ENCODE assay signal across 8 mouse cellular contexts in genomic region chr16:97462481-97463181, GRCm38 (mm10). TPM values are rescaled to one million over a fixed set of nuclear protein-coding genes. Genes with fewer than 3 reads are reported as not detected.
DNase-seq lines count a peak whose midpoint lies in the region; ATAC-seq and TF ChIP-seq lines count a peak whose summit lies in the region.

Gene Mx1 (minus strand): TSS chr16:97462907.

- in situ Hi-C loops in CH12.LX (cut with MboI; ENCODE audit: low pct_ligation_motif_present, low pct_unique_long_range_greater_than_20kb, low sequenced_read_pairs) = no loop called here

- H3K9me3 ChIP-seq in heart, embryonic 12.5 days (replicated peaks) = peaks cover 6% of the 10 kb centered on the region
- no peaks in the 10 kb centered on the region for H3K9me3 ChIP-seq in heart, embryonic 10.5 days
- no peaks in the 10 kb centered on the region for H3K9me3 ChIP-seq in CH12.LX (replicated peaks; ENCODE audit: low read length)
- H3K9me3 ChIP-seq in forebrain, embryonic 16.5 days (ENCODE audit: control insufficient read depth, low read length) = no peaks in the 10 kb centered on the region
- 0 out of 2 replicates have a peak, but pooled peaks cover 8% of the 10 kb centered on the region for H3K9me3 ChIP-seq in megakaryocyte, embryonic 14.5 days

- no peak within 1 kb of the TSS for H3K4me2 ChIP-seq in heart, embryonic 12.5 days
- H3K4me2 ChIP-seq in CH12.LX (ENCODE audit: insufficient read depth, low read depth, poor library complexity, severe bottlenecking) = peak within 1 kb of the TSS; percentile 77
- no peak within 1 kb of the TSS for H3K4me2 ChIP-seq in forebrain, embryonic 16.5 days (ENCODE audit: low read length)

- H3K79me2 ChIP-seq in CH12.LX (replicated peaks; ENCODE audit: control insufficient read depth, extremely low read depth, insufficient read depth, poor library complexity, severe bottlenecking) = no peaks in the 10 kb centered on the region

- peak; percentile 63 for TF ChIP-seq POLR2A in CH12.LX (IDR thresholded peaks at IDR 0.05; ENCODE audit: low read depth, low read length)

- no peaks in the 10 kb centered on the region for H3K4me1 ChIP-seq in heart, embryonic 12.5 days (replicated peaks)
- H3K4me1 ChIP-seq in heart, embryonic 10.5 days = no peaks in the 10 kb centered on the region; the same call in 1 of the 2 replicates
- peaks cover 33 to 60% of the 10 kb centered on the region in 2 experiments for H3K4me1 ChIP-seq in CH12.LX (ENCODE audit: control insufficient read depth in 1 of 2, insufficient read depth in 2 of 2)
- H3K4me1 ChIP-seq in forebrain, embryonic 16.5 days (replicated peaks; ENCODE audit: control insufficient read depth, insufficient read depth, low read length) = no peaks in the 10 kb centered on the region
- H3K4me1 ChIP-seq in megakaryocyte, embryonic 14.5 days = peaks cover 74% of the 10 kb centered on the region

- TF ChIP-seq CTCF in CH12.LX (conservative IDR thresholded peaks at IDR 0.05 in 1 of 2, IDR thresholded peaks at IDR 0.05 in 1 of 2; ENCODE audit: low read depth in 2 of 2, low read length in 2 of 2) = no peak

- dilution Hi-C loops in CH12.LX (cut with MboI; ENCODE audit: extremely low pct_ligation_motif_present, extremely low pct_unique_long_range_greater_than_20kb, low sequenced_read_pairs) = no loop called here

- H3K4me3 ChIP-seq in heart, embryonic 12.5 days = no peak within 1 kb of the TSS
- no peak within 1 kb of the TSS for H3K4me3 ChIP-seq in heart, embryonic 10.5 days
- H3K4me3 ChIP-seq in CH12.LX (replicated peaks in 1 of 3; ENCODE audit: low read depth in 2 of 3, low read length in 2 of 3, poor library complexity in 1 of 3) = no peak within 1 kb of the TSS
- H3K4me3 ChIP-seq in forebrain, embryonic 16.5 days (replicated peaks; ENCODE audit: low read length) = no peak within 1 kb of the TSS
- peak within 1 kb of the TSS; percentile 73 for H3K4me3 ChIP-seq in megakaryocyte, embryonic 14.5 days (replicated peaks)

- 39% methylated on average over 4 of the region's 4 CpGs for WGBS in heart, embryonic 12.5 days
- WGBS in heart, embryonic 10.5 days = 47% methylated on average over 4 of the region's 4 CpGs
- 31% methylated on average over 4 of the region's 4 CpGs for WGBS in forebrain, embryonic 16.5 days

- H3K27me3 ChIP-seq in heart, embryonic 12.5 days (replicated peaks) = 0 out of 2 replicates have a peak, but pooled peaks cover 6% of the 10 kb centered on the region
- no peaks in the 10 kb centered on the region for H3K27me3 ChIP-seq in heart, embryonic 10.5 days (ENCODE audit: insufficient read depth, poor library complexity, severe bottlenecking)
- H3K27me3 ChIP-seq in CH12.LX (replicated peaks) = no peaks in the 10 kb centered on the region
- no peaks in the 10 kb centered on the region for H3K27me3 ChIP-seq in forebrain, embryonic 16.5 days (replicated peaks; ENCODE audit: control insufficient read depth, insufficient read depth, low read length)
- peaks cover 2% of the 10 kb centered on the region for H3K27me3 ChIP-seq in megakaryocyte, embryonic 14.5 days (replicated peaks)

- TF ChIP-seq RAD21 in CH12.LX (IDR thresholded peaks at IDR 0.05; ENCODE audit: low read depth, low read length) = no peak

- DNase-seq in heart, embryonic 10.5 days (ENCODE audit: low spot score) = no peak
- peak; percentile 88 for DNase-seq in CH12.LX (ENCODE audit: extremely low read depth)
- DNase-seq in urinary bladder, adult 18-20 months (ENCODE audit: low spot score in 2 of 2) = no peak
- no peak for DNase-seq in cerebellum, adult 9-11 months
- no peak for DNase-seq in cerebellum, adult 11 months

- no peak within 1 kb of the TSS for H3K9ac ChIP-seq in heart, embryonic 12.5 days
- H3K9ac ChIP-seq in CH12.LX (ENCODE audit: insufficient read depth, low read depth) = no peak within 1 kb of the TSS
- H3K9ac ChIP-seq in forebrain, embryonic 16.5 days (replicated peaks; ENCODE audit: low read depth, low read length) = no peak within 1 kb of the TSS

- peak; percentile 55; the same call in 1 of the 2 replicates for ATAC-seq in heart, embryonic 12.5 days (ENCODE audit: insufficient number of reproducible peaks, low FRiP score)
- peak; percentile 45; the same call in 1 of the 2 replicates for ATAC-seq in forebrain, embryonic 16.5 days

- H3K27ac ChIP-seq in heart, embryonic 12.5 days (ENCODE audit: poor library complexity, severe bottlenecking) = no peak within 1 kb of the TSS
- no peak within 1 kb of the TSS for H3K27ac ChIP-seq in heart, embryonic 10.5 days
- H3K27ac ChIP-seq in CH12.LX (ENCODE audit: insufficient read depth, low read depth) = no peak within 1 kb of the TSS
- no peak within 1 kb of the TSS for H3K27ac ChIP-seq in forebrain, embryonic 16.5 days (ENCODE audit: low read length)

- no peaks in the 10 kb centered on the region for H3K36me3 ChIP-seq in heart, embryonic 12.5 days
- no peaks in the 10 kb centered on the region for H3K36me3 ChIP-seq in heart, embryonic 10.5 days
- no peaks in the 10 kb centered on the region for H3K36me3 ChIP-seq in CH12.LX (replicated peaks in 1 of 2; ENCODE audit: control insufficient read depth in 1 of 2, insufficient read depth in 1 of 2, low read length in 1 of 2)
- H3K36me3 ChIP-seq in forebrain, embryonic 16.5 days (ENCODE audit: control insufficient read depth, insufficient read depth) = no peaks in the 10 kb centered on the region
- H3K36me3 ChIP-seq in megakaryocyte, embryonic 14.5 days (replicated peaks; ENCODE audit: low read length) = no peaks in the 10 kb centered on the region

- TF ChIP-seq EP300 in CH12.LX (IDR thresholded peaks at IDR 0.05; ENCODE audit: low read length) = peak; percentile 78

TF ChIP-seq in CH12.LX, 34 proteins besides CTCF, POLR2A, EP300 and RAD21 (continues in another document):
- TF ChIP-seq SIN3A (IDR thresholded peaks at IDR 0.05; ENCODE audit: low read length) (no peak), TBP (conservative IDR thresholded peaks at IDR 0.05; ENCODE audit: low read depth, low read length) (peak; percentile 83), MAX (IDR thresholded peaks at IDR 0.05; ENCODE audit: low read length) (no peak), PAX5 (IDR thresholded peaks at IDR 0.05; ENCODE audit: low read length) (no peak), NRF1 (IDR thresholded peaks at IDR 0.05; ENCODE audit: low read depth, low read length) (no peak), E2F4 (IDR thresholded peaks at IDR 0.05; ENCODE audit: insufficient replicate concordance, low read depth, low read length) (no peak), NELFE (IDR thresholded peaks at IDR 0.05; ENCODE audit: low read depth, low read length) (peak; percentile 63), ELF1 (IDR thresholded peaks at IDR 0.05; ENCODE audit: low read depth, low read length) (no peak), MXI1 (IDR thresholded peaks at IDR 0.05; ENCODE audit: low read depth, low read length) (peak; percentile 44; the same call in 1 of the 2 replicates), CHD1 (IDR thresholded peaks at IDR 0.05; ENCODE audit: low read depth, low read length) (no peak), GABPA (IDR thresholded peaks at IDR 0.05; ENCODE audit: insufficient replicate concordance, low read depth, low read length) (no peak), ZMIZ1 (IDR thresholded peaks at IDR 0.05; ENCODE audit: low read depth, low read length) (0 out of 2 replicates have a peak, but pooled peaks have one; percentile 24), HCFC1 (IDR thresholded peaks at IDR 0.05; ENCODE audit: low read depth, low read length) (no peak), MYC (IDR thresholded peaks at IDR 0.05; ENCODE audit: low read depth, low read length) (no peak), USF2 (conservative IDR thresholded peaks at IDR 0.05; ENCODE audit: low read depth, low read length) (no peak), MAFK (IDR thresholded peaks at IDR 0.05; ENCODE audit: insufficient replicate concordance, low read length) (0 out of 2 replicates have a peak, but pooled peaks have one; percentile 53), SMC3 (IDR thresholded peaks at IDR 0.05; ENCODE audit: low read depth, low read length) (no peak), ETS1 (conservative IDR thresholded peaks at IDR 0.05; ENCODE audit: low read depth, low read length) (peak; percentile 53), IRF4 (IDR thresholded peaks at IDR 0.05; ENCODE audit: low read depth, low read length) (peak; percentile 94), TCF12 (IDR thresholded peaks at IDR 0.05; ENCODE audit: low read depth, low read length) (peak; percentile 80), JUND (conservative IDR thresholded peaks at IDR 0.05; ENCODE audit: low read depth, low read length) (no peak), RCOR1 (conservative IDR thresholded peaks at IDR 0.05; ENCODE audit: low read depth, low read length) (0 out of 2 replicates have a peak, but pooled peaks have one; percentile 43), POLR2AphosphoS2 (IDR thresholded peaks at IDR 0.05; ENCODE audit: low read depth, low read length) (no peak), MEF2A (IDR thresholded peaks at IDR 0.05; ENCODE audit: borderline replicate concordance, low read depth, low read length) (peak; percentile 76), UBTF (IDR thresholded peaks at IDR 0.05; ENCODE audit: low read depth, low read length) (no peak), KAT2A (IDR thresholded peaks at IDR 0.05; ENCODE audit: insufficient replicate concordance, low read length) (no peak), MAZ (IDR thresholded peaks at IDR 0.05; ENCODE audit: low read depth, low read length) (0 out of 2 replicates have a peak, but pooled peaks have one; percentile 73), JUN (IDR thresholded peaks at IDR 0.05; ENCODE audit: insufficient read depth, low read depth, low read length) (no peak), ZC3H11A (IDR thresholded peaks at IDR 0.05; ENCODE audit: low read depth, low read length) (no peak), ZKSCAN1 (IDR thresholded peaks at IDR 0.05; ENCODE audit: borderline replicate concordance, low read depth, low read length) (no peak), CHD2 (IDR thresholded peaks at IDR 0.05; ENCODE audit: low read length) (no peak; the same call in 1 of the 2 replicates), BHLHE40 (IDR thresholded peaks at IDR 0.05; ENCODE audit: low read depth, low read length) (peak; percentile 60), USF1 (IDR thresholded peaks at IDR 0.05; ENCODE audit: low read depth, low read length) (no peak)

RNA-seq across cellular contexts. Expression of gene Mx1, which starts in this region (rescaled TPM):
- 0.22 TPM in 1 of 2 replicates, not detected in the other for polyA plus RNA-seq in heart, embryonic 12.5 days (2016; fragmentation: Nextera tagmentation; extraction: Ambion mirVana)
- polyA plus RNA-seq in heart, embryonic 10.5 days (2016; fragmentation: Nextera tagmentation; extraction: Ambion mirVana) = not detected in 2 replicates
- 0.72 and 2.2 TPM in 2 replicates for total RNA-seq in CH12.LX (2012; rRNA removed)
- 7.8 and 10.5 TPM in 2 replicates for total RNA-seq in CH12.LX (2014; rRNA removed)
- polyA plus RNA-seq in CH12.LX (2012; ENCODE audit: insufficient read length, low read depth) = 7.9 and 8.6 TPM in 2 replicates
- 0.45 TPM in 1 of 2 replicates, not detected in the other for polyA plus RNA-seq in forebrain, embryonic 16.5 days (2015; fragmentation: Nextera tagmentation; extraction: Ambion mirVana)
- 1.3 TPM in 1 of 2 replicates, not detected in the other for polyA plus RNA-seq in megakaryocyte, embryonic 14.5 days (2012; ENCODE audit: insufficient read depth, low replicate concordance)

Comparison
In these comparisons a context has a peak if more than half of its experiments do, and no peak if none do; other contexts are left out.
1. Peak in ATAC-seq in heart, embryonic 12.5 days; RNA of the gene not detected or under 1 TPM.
2. Peak in ATAC-seq in forebrain, embryonic 16.5 days; RNA of the gene not detected or under 1 TPM.